10 mouse cellular contexts compared by ENCODE assay signal in genomic region chr10:14080830-14081229, GRCm38 (mm10).
"Had no signal": no experiment of that assay in that cellular context is flagged by ENCODE, and none has a peak within 500 bp of the region (broad histone marks: within the 10 kb centered on the region; RNA-seq: fewer than 3 reads in every experiment).

No protein-coding gene starts in this region.

- H3K4me3 ChIP-seq: left cerebral cortex, adult 2 months; limb, embryonic 10.5 days; liver, embryonic 15.5 days; midbrain, embryonic 13.5 days had no signal

- H3K9me3 ChIP-seq: limb, embryonic 10.5 days; liver, embryonic 15.5 days; midbrain, embryonic 13.5 days had no signal

- ATAC-seq: midbrain, embryonic 13.5 days had no signal

- H3K36me3 ChIP-seq: limb, embryonic 10.5 days; liver, embryonic 15.5 days; midbrain, embryonic 13.5 days had no signal

- DNase-seq: kidney, adult 8-10 months; kidney, postnatal 25 days; lung, postnatal 10 days; thymus, adult 18-20 months; thymus, postnatal 14 days had no signal

- H3K27me3 ChIP-seq: liver, embryonic 15.5 days; midbrain, embryonic 13.5 days had no signal

- H3K9ac ChIP-seq: liver, embryonic 15.5 days; midbrain, embryonic 13.5 days had no signal

- H3K4me2 ChIP-seq: liver, embryonic 11.5 days; liver, embryonic 15.5 days; midbrain, embryonic 13.5 days had no signal

- H3K27ac ChIP-seq: limb, embryonic 10.5 days; liver, embryonic 15.5 days; midbrain, embryonic 13.5 days had no signal

- H3K4me1 ChIP-seq: limb, embryonic 10.5 days; liver, embryonic 15.5 days had no signal
